Mouse (Mus musculus) cerebellum, adult (tissue): ENCODE results near the gene 5330417C22Rik.
"Not testable (repeated sequence)": the region's sequence is repeated elsewhere in the genome, so short reads cannot be mapped to it uniquely, and the experiment has no call there.

Experiments
- ATAC-seq: cut with Nextera tagmentation; 2 replicates; pipeline ENCODE4 v1.9.2; 2017; ENCODE audit warnings: mild to moderate bottlenecking, moderate library complexity, mixed read lengths; ENCODE audit not compliant: insufficient number of reproducible peaks, low FRiP score, low TSS enrichment

The 5330417C22Rik gene

DNA sequence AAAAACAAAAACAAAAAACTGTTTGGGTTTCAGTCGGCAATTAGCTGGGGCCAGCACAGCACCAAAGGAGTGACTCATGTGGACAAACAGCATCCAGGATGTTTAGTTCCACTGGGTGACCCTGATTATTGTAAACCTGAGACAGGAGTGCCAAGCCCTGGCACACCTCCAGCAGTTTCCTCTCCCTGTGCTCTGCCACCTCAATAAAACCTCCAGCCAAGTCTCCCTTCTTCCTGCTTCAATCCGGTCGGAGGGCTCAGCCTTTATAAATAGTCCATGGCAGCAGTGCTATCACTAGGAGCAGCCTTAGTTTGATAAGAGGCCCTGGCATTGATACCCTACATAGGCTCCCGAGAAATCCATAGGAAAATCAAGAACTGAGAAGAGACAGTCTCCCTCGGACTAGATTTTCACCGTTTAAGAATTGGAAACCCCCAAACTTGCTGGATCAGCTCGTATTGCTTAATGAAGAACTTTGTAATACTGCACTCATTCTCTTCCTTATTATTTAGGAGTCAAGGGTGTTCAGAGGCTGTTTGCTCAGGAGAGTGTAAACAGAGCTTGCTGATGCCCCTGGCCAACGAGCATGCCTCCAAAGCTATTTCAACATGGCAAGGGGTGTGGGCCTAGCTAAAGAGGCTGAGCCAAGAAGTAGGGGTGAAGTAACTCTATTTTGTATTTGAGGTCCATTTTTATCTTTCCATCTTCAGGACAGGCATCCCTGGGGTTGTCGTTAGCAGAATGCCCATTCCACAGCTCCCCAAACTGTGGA, 3.0 kb downstream of the 5330417C22Rik start:
- no peak for ATAC-seq

GRCm38 (mm10) chr3:108528489-108528888, 7.8 kb downstream of the 5330417C22Rik start:
- ATAC-seq, result no peak

DNA sequence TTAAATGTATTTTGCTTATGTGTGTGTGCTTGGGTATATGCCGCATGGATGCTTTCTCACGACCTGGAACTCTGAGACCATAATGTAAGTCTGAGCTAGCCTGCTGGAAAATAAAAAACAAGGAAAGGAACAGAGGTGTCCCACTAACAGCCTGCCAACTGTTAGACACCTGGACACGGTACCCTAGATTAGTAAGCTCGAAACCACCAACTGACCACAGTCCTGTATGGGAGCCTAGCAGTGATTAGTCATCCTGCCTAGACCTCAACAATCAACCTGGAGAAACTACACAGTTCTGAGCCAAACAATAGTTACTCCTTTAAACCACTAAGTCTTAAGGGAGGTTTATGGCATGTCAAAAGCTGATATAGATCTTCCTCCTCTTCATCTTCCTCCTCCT, 12.9 kb downstream of the 5330417C22Rik start:
- no peak for ATAC-seq

GRCm38 (mm10) chr3:108518276-108518675, 18.1 kb downstream of the 5330417C22Rik start:
- ATAC-seq, result no peak

DNA sequence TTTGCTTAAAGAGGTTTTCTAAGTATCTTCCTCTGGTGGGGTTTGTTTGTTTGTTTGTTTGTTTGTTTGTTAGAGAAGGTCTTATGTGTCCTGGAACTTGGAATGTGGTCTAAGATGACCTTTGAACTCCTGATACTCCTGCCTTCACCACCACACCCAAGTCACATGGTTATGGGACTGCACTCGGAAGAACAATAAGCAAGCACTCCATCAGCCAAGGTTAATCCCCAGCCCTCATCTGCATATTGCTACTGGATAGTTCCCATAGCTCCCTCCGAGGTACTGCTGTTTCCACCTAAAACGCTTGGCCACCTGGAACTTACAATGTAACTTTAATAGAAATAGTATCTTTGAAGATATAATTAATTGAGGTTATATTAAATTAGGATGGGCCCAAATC, 22.9 kb downstream of the 5330417C22Rik start:
- no peak for ATAC-seq

DNA sequence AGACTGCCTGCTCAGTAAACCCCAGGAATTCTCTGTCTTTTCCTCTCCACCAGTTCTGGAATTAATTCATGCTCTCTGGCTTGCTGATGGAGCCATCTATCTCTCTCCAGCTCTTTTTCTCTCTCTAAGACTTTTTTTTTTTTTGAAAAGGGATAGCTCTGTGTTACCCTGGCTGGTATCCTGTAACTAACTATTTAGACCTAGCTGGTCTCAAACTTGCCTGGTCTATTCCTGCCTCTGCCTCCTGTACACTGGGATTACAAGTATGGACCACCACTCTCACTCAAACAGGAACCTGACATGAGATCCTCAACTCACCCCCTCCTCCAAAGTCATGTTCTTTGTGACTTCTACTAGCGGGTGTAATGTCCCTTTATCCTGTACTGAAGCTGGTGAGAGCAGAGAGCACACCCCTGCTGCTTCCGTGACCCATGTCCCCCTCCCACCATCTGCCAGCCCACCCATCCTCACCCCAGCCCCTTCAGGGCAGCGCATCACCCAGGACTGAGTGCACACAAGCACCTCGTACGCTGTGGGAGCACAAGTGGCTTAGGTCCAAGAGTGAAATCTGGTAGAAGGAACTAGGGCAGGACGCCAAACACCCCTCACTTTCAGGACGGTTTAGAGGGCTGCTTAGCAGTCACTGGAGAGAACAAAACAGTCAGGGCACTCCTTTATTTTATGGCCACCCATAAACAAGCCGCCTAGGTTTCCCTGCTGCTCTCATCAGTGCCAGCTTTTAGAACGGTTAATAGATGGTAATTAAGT, 25.4 kb downstream of the 5330417C22Rik start:
- no peak for ATAC-seq

DNA sequence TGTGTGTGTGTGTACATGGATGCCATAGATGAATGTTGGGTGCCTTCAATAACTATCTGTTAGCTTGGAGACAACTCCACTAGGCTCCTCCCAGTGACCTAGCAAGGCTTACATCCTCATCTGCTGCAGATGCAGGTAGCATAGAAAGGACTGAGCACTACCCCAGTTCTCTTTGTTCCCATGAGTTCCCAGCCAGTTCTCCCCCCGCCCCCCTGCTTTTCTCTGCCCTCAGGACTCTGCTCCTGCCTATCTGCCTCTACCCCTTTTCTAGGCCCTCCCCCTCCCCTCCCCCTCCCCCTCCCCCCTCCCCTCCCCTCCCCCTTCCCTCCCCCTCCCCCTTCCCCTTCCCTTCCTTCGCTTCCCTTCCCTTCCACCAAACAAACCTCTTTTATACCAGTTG, 26.2 kb downstream of the 5330417C22Rik start:
- no peak for ATAC-seq

- ATAC-seq, result no peak
Observed at GRCm38 (mm10) chr3:108508745-108509474, 27.4 kb downstream of the 5330417C22Rik start.

DNA sequence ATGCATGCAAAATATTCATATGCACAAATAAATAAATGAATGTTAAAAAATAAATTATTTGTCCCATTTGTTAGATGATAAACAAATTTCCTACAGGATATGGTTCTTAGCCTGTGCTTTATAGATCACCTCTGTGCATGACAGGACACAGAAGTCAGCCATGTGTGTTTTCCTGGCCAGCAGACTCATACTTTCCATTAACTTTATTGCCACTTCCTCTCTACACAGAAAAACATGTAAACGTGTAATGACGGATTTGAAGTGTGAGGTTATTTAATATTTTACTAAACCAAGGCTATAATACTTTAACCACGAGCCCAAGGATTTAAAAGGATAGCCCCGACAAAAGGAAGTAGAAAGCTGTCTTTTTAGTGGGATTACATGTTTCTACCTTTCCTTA, 32.4 kb downstream of the 5330417C22Rik start:
- no peak for ATAC-seq

- not testable (repeated sequence) for ATAC-seq
Observed at GRCm38 (mm10) chr3:108501411-108501810, 34.9 kb downstream of the 5330417C22Rik start.

GRCm38 (mm10) chr3:108499826-108500225, 36.5 kb downstream of the 5330417C22Rik start:
- ATAC-seq, result peak; percentile 94

- ATAC-seq, result no peak
Observed at GRCm38 (mm10) chr3:108497602-108498001, 38.7 kb downstream of the 5330417C22Rik start.

- ATAC-seq, result no peak
Observed at GRCm38 (mm10) chr3:108495486-108495885, 40.9 kb downstream of the 5330417C22Rik start.

DNA sequence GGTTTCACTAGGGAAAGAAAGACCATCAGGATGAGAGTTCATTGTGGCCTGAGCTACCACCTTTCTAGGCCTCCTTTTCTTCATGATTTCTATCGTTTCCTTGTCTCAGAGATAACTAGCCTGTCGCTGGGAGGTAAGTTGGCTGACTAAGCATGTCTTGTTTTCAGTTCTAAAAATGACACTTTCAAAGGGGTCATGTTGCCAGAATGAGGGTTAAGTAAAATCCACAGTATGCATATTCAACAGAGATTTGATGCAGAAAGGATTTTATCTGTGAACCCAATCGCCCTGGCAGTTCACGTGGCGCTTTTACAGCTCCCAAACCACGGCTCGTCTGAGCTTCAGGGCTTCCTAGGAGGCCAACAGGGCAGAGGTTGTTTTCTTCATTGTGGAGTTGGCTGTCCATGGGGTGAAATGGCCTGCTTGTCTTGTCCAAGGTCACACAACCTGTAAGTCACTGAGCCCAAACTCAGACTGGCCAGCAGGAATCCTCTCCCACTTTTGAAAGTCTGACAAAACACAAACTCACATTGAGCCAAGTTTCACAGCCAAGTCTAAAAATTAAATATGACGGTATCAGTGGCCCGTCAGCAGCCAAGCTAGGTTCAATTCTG, 41.4 kb downstream of the 5330417C22Rik start:
- ATAC-seq, result no peak

DNA sequence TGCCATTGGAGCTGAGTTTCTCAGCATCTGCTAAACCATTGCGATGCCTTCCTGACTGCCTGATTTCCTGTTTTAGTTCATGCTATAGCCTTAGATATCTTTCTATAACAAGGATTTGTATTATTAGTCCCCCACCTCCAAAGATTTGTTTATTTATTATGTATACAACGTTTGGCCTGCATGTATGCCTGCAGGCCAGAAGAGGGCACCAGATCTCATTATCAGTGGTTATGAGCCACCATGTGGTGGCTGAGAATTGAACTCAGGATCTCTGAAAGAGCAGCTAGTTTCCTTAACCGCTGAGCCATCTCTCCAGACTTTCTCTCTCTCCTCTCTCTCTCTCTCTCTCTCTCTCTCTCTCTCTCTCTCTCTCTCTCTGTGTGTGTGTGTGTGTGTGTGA, 46.4 kb downstream of the 5330417C22Rik start:
- no peak for ATAC-seq

DNA sequence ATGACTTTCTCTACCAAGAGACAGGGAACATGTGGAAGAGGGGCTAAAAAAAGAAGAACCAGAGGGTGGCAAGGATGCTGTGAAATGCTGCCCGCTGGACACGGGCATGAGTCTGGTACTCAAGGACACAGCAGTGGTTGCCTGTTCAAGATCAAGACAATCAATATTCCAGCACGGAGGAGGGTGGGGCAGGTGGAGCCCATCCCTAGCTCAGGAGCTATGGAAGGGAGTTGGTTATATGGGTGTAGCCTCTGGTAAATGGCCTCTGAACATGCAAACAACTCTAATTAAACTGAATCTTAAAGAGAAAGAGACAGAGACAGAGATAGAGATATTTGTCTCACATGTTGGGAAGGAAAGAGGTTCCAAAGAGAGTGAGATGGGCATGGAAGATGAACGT, 51.6 kb downstream of the 5330417C22Rik start:
- no peak for ATAC-seq

GRCm38 (mm10) chr3:108478800-108479199, 57.5 kb downstream of the 5330417C22Rik start:
- no peak for ATAC-seq

- ATAC-seq, result no peak
Observed at GRCm38 (mm10) chr3:108476761-108477619, 59.3 kb downstream of the 5330417C22Rik start.

GRCm38 (mm10) chr3:108475496-108475895, 60.8 kb downstream of the 5330417C22Rik start:
- no peak for ATAC-seq

DNA sequence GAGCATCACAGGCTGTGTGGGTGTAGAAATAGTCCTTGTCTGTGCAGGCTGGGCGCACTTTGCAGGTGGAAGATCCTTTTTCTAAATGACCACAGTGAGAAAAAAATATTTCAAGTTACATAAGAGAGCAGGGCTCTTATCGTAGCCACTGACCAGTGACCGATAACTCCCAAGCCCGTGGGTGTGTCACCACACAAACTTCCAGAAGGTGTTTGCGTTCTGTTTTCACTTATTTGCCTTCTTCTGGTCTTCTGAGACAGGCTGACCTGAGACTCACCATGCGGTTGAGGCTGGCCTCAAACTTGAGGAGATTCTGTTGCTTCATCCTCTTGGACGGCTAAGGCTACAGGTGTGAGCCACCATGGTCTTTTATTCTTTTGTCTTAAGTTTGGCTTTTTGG, 61.4 kb downstream of the 5330417C22Rik start:
- ATAC-seq, result no peak
